Mouse (Mus musculus): ENCODE measurements around the gene Tor1aip2.

- TF ChIP-seq MXI1 (IDR thresholded peaks at IDR 0.05; ENCODE audit: low read depth, low read length) (no peak), NELFE (IDR thresholded peaks at IDR 0.05; ENCODE audit: low read depth, low read length) (no peak), USF1 (IDR thresholded peaks at IDR 0.05; ENCODE audit: low read depth, low read length) (no peak), CTCF (conservative IDR thresholded peaks at IDR 0.05 in 1 of 2, IDR thresholded peaks at IDR 0.05 in 1 of 2; ENCODE audit: low read depth in 2 of 2, low read length in 2 of 2) (no peak)
These were observed 40.7 kb upstream of the Tor1aip2 start for GRCm38 (mm10) chr1:155994524-155994923.
